Comparison of ENCODE assay signal across 9 mouse cellular contexts in the genomic region with DNA sequence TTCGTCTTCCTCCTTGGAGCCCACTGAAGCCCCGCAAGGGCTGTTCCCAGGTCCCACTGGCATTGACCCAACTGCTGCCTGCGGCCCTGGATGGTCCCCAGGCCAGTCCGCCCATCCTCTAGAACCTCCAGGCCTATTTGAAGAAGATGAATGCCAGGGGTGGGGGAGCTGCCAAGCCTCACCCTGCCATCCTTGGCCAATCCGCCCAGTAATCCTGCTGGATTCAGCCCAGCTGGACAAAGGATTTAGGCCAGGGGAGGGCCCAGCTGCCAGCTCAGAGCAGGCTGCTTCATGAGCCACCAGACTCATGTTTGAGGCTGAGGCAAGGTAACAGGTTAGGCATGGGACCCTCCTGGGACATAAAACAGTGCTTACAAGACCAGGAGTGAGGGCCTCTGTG. TPM values are rescaled to one million over a fixed set of nuclear protein-coding genes. Genes with fewer than 3 reads are reported as not detected.
A peak's percentile ranks its signal among the peaks of the same experiment; 100 is the strongest.
DNase-seq lines count a peak whose midpoint lies in the region; ATAC-seq and TF ChIP-seq lines count a peak whose summit lies in the region.
"Had no signal": no experiment of that assay in that cellular context is flagged by ENCODE, and none has a peak within 500 bp of the region (broad histone marks: within the 10 kb centered on the region; RNA-seq: fewer than 3 reads in every experiment).

No protein-coding gene starts in this region.

- no peak for ATAC-seq in megakaryocyte-erythroid progenitor cell, adult 5-6 weeks (replicated peaks; ENCODE audit: low FRiP score, low TSS enrichment, poor library complexity, severe bottlenecking)

- peaks cover 68% of the 10 kb centered on the region for H3K27me3 ChIP-seq in heart, embryonic 10.5 days (ENCODE audit: insufficient read depth, poor library complexity, severe bottlenecking)

- intact Hi-C loops in heart, postnatal 14 days (cut with DNase I), result no loop called here

- H3K4me1 ChIP-seq in heart, embryonic 10.5 days, result peaks cover 9% of the 10 kb centered on the region

- 84% methylated on average over 5 of the region's 5 CpGs for WGBS in heart, embryonic 10.5 days

- H3K4me3 ChIP-seq in heart, embryonic 10.5 days, result no peak overlapping the region

- H3K9me3 ChIP-seq in heart, embryonic 10.5 days, result no peaks in the 10 kb centered on the region

- peak; percentile 8 to 18 for DNase-seq in heart, adult 9 months (ENCODE audit: low spot score in 2 of 2)
- no peak for DNase-seq in heart, embryonic 10.5 days (ENCODE audit: low spot score)
- DNase-seq in MN1 (ENCODE audit: low spot score), result peak; percentile 59
- peak; percentile 71 for DNase-seq in brain, embryonic 14.5 days (ENCODE audit: low read depth)
- DNase-seq in heart, postnatal 14 days, result peak; percentile 5 to 22
- DNase-seq in kidney, postnatal 14 days, result no peak
- DNase-seq in liver, result no peak

- TF ChIP-seq POLR2A in brain, embryonic 14.5 days (IDR thresholded peaks at IDR 0.05; ENCODE audit: borderline replicate concordance, extremely low read depth, insufficient read depth, insufficient read length, poor library complexity, severe bottlenecking), result no peak

- H3K27ac ChIP-seq in heart, embryonic 10.5 days, result no peak overlapping the region
- H3K27ac ChIP-seq: macrophage had no signal

- TF ChIP-seq CTCF in brain, embryonic 14.5 days (IDR thresholded peaks at IDR 0.05; ENCODE audit: borderline replicate concordance, extremely low read depth, insufficient read depth, insufficient read length), result no peak

- no peaks in the 10 kb centered on the region for H3K36me3 ChIP-seq in heart, embryonic 10.5 days

RNA-seq across cellular contexts. Expression of a gene that starts 45.7 kb away (rescaled TPM):
- polyA plus RNA-seq in heart, embryonic 10.5 days (2016; fragmentation: Nextera tagmentation; extraction: Ambion mirVana), result 0.41 and 0.57 TPM in 2 replicates
- 33.7 and 37.6 TPM in 2 replicates for polyA plus RNA-seq in brain, embryonic 14.5 days (2012; rRNA removed)
- total RNA-seq in heart, postnatal 14 days (2021), result under 1 TPM in 1 of 2 experiments, not detected in 1; 0.17 TPM
- 0.33 and 3.2 TPM in 2 replicates for total RNA-seq in megakaryocyte-erythroid progenitor cell, adult 5-6 weeks (2014; fragmentation: Nextera tagmentation)
- not detected in 2 replicates for total RNA-seq in megakaryocyte-erythroid progenitor cell, adult 5-6 weeks (2017)
- polyA plus RNA-seq: macrophage had no signal

RNA-seq across cellular contexts. Expression of a gene that starts 46.9 kb away (rescaled TPM):
- polyA plus RNA-seq in heart, embryonic 10.5 days (2016; fragmentation: Nextera tagmentation; extraction: Ambion mirVana), result 45.3 and 49.2 TPM in 2 replicates
- 68.0 and 95.5 TPM in 2 replicates for polyA plus RNA-seq in brain, embryonic 14.5 days (2012; rRNA removed)
- 10 to 100 TPM; 38.3 to 41.0 TPM for total RNA-seq in heart, postnatal 14 days (2021)
- total RNA-seq in megakaryocyte-erythroid progenitor cell, adult 5-6 weeks (2014; fragmentation: Nextera tagmentation), result 71.5 and 97.3 TPM in 2 replicates
- 34.6 and 35.9 TPM in 2 replicates for total RNA-seq in megakaryocyte-erythroid progenitor cell, adult 5-6 weeks (2017)

RNA-seq across cellular contexts. Expression of a gene that starts 50.1 kb away (rescaled TPM):
- polyA plus RNA-seq in heart, embryonic 10.5 days (2016; fragmentation: Nextera tagmentation; extraction: Ambion mirVana), result 0.15 and 0.26 TPM in 2 replicates
- 76.0 and 114 TPM in 2 replicates for polyA plus RNA-seq in brain, embryonic 14.5 days (2012; rRNA removed)
- not detected for total RNA-seq in heart, postnatal 14 days (2021)
- not detected in 2 replicates for total RNA-seq in megakaryocyte-erythroid progenitor cell, adult 5-6 weeks (2014; fragmentation: Nextera tagmentation)
- total RNA-seq in megakaryocyte-erythroid progenitor cell, adult 5-6 weeks (2017), result not detected in 2 replicates
- polyA plus RNA-seq: macrophage had no signal

RNA-seq across cellular contexts. Expression of a gene that starts 55.9 kb away (rescaled TPM):
- polyA plus RNA-seq in heart, embryonic 10.5 days (2016; fragmentation: Nextera tagmentation; extraction: Ambion mirVana), result 17.3 and 19.4 TPM in 2 replicates
- polyA plus RNA-seq in brain, embryonic 14.5 days (2012; rRNA removed), result 19.2 and 27.0 TPM in 2 replicates
- 10 to 100 TPM; 18.3 to 19.6 TPM for total RNA-seq in heart, postnatal 14 days (2021)
- total RNA-seq in megakaryocyte-erythroid progenitor cell, adult 5-6 weeks (2014; fragmentation: Nextera tagmentation), result 8.1 and 9.0 TPM in 2 replicates
- total RNA-seq in megakaryocyte-erythroid progenitor cell, adult 5-6 weeks (2017), result 5.8 and 6.4 TPM in 2 replicates

Comparison
In these comparisons a context has a peak if more than half of its experiments do, and no peak if none do; other contexts are left out.
1. DNase-seq: peak in heart, adult 9 months (2 of 2), MN1 (single experiment), brain, embryonic 14.5 days (single experiment) and heart, postnatal 14 days (2 of 2); none in heart, embryonic 10.5 days (single experiment), kidney, postnatal 14 days (single experiment) and liver (single experiment).